Mouse (Mus musculus) testis, adult 2 months (tissue): Measurements from ENCODE around the gene Wtap.

Experiments used
- CTCF ChIP-seq: fragments of 200-500 bp; IDR thresholded peaks from 2 replicates; pipeline ENCODE4 v1.5.1; 2012; ENCODE audit warnings: low read depth, mild to moderate bottlenecking, inconsistent platforms, low read length, moderate library complexity; ENCODE audit not compliant: control insufficient read depth, insufficient read depth, insufficient replicate concordance
- POLR2A ChIP-seq: fragments of 200-500 bp; IDR thresholded peaks from 2 replicates; pipeline ENCODE4 v1.6.1; 2012; ENCODE audit warnings: low read depth, mild to moderate bottlenecking, inconsistent platforms, low read length, moderate library complexity; ENCODE audit not compliant: control insufficient read depth

DNA sequence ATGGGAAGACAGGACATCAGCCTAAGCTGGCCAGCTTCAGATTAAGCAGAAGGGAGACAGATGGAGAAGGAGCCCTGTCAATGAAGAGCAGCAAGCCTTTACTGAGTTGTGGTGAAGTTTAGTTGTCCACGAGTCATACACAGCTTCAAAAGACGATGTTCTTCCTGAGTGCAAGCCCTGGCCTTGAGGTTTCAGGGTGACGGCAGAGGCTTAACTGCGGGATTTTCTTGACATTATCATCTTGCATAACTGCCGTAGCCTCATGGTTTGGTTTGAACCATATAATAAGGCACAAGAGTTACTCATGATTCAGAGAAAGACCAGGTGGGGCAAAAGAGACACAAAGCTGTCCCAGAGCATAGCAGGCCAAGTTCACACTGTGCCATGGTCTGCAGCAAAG lies 3.9 kb upstream of the Wtap start:
- TF ChIP-seq CTCF (no peak), POLR2A (no peak)
